Mouse (Mus musculus) lung, embryonic 14.5 days (tissue): ENCODE results near the gene Prkar2a. TPM values are rescaled to one million over a fixed set of nuclear protein-coding genes. Genes with fewer than 3 reads are reported as not detected.

Experiments used
- ATAC-seq: fragments of 200-750 bp; cut with Nextera tagmentation; 2 replicates; pipeline ENCODE4 v1.8.0; 2017; ENCODE audit warnings: mild to moderate bottlenecking, moderate TSS enrichment, moderate library complexity; ENCODE audit not compliant: insufficient read depth
- DNase-seq: peaks from one replicate; pipeline ENCODE4 v3.0.0-alpha.2; 2015
- H3K27ac ChIP-seq: fragments of 300-500 bp; sonication (generic); 2 replicates; pipeline ENCODE4 v1.5.1; 2014; ENCODE audit warnings: low read depth, mild to moderate bottlenecking, moderate library complexity
- H3K27me3 ChIP-seq: fragments of 300-500 bp; sonication (generic); 2 replicates; pipeline ENCODE4 v1.6.1; 2014; ENCODE audit warnings: low read length, control low read depth; ENCODE audit not compliant: insufficient read depth
- H3K36me3 ChIP-seq: fragments of 300-500 bp; sonication (generic); 2 replicates; pipeline ENCODE4 v1.6.1; 2014; ENCODE audit warnings: control low read depth; ENCODE audit not compliant: insufficient read depth
- H3K4me1 ChIP-seq: fragments of 300-500 bp; sonication (generic); 2 replicates; pipeline ENCODE4 v1.6.1; 2014; ENCODE audit warnings: antibody characterized with exemption, control low read depth; ENCODE audit not compliant: insufficient read depth
- H3K4me2 ChIP-seq: fragments of 300-500 bp; sonication (generic); 2 replicates; pipeline ENCODE4 v1.6.1; 2014; ENCODE audit warnings: mild to moderate bottlenecking
- H3K4me3 ChIP-seq: fragments of 300-500 bp; sonication (generic); 2 replicates; pipeline ENCODE4 v1.5.1; 2014; ENCODE audit warnings: low read depth, low read length
- H3K9ac ChIP-seq: fragments of 300-500 bp; sonication (generic); 2 replicates; pipeline ENCODE4 v1.6.1; 2014
- H3K9me3 ChIP-seq: fragments of 300-500 bp; sonication (generic); 2 replicates; pipeline ENCODE4 v1.6.1; 2016; ENCODE audit warnings: low read depth, low read length, control low read depth
- CTCF ChIP-seq: IDR thresholded peaks from 2 replicates; pipeline ENCODE4 v1.5.1; 2016; ENCODE audit warnings: antibody characterized with exemption, low read depth
- WGBS: fragments of 180-500 bp; shearing (Covaris S2); extraction: QIAGEN DNeasy Blood & Tissue Kit; methylation state at CpG from one replicate; pipeline ENCODE4 v1.1.7; 2014; 5-methylcytosine and 5-hydroxymethylcytosine counted together
- polyA plus RNA-seq: library from polyadenylated mRNA; unstranded; fragments of >200 nt; fragmentation: Nextera tagmentation; extraction: Ambion mirVana; gene quantifications from 2 replicates; pipeline ENCODE4 v1.2.1, GENCODE M21; 2014

The Prkar2a gene
- polyA plus RNA-seq, 1 experiment from 2014 or later, result 38.1 TPM

DNA sequence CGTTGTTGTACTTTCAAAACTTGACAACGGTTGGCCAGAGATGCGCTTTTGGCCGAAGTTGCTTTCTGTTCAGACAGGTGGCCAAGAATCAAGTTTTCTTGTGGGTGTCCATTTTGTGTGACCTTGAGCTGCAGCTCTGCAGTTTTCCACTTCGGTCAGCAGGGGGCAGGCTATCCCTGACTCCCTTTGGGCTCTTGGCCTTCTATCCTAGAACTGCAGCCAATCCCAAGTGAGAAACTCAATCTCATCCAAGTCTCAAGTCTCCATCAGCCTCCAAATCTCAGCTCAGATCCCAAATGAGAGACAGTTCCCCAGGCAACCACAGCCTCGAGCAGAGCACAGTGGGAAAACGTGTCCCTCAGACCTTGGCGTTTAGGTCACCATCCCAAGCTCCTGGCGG lies 64.2 kb downstream of the Prkar2a start:
- no peak overlapping the region for H3K27ac ChIP-seq
- peak; percentile 77 for DNase-seq

GRCm38 (mm10) chr9:108753976-108754375 lies 64.9 kb downstream of the Prkar2a start:
- H3K9ac ChIP-seq, result no peak overlapping the region
- ATAC-seq (no peak), DNase-seq (no peak)
- no peaks in the 10 kb centered on the region for H3K36me3 ChIP-seq
- H3K4me3 ChIP-seq, result no peak overlapping the region
- no peaks in the 10 kb centered on the region for H3K9me3 ChIP-seq
- H3K4me1 ChIP-seq, result no peaks in the 10 kb centered on the region
- H3K4me2 ChIP-seq, result no peak overlapping the region
- no peak for TF ChIP-seq CTCF
- H3K27ac ChIP-seq, result no peak overlapping the region
- 82% methylated on average over 3 of the region's 3 CpGs for WGBS
- no peaks in the 10 kb centered on the region for H3K27me3 ChIP-seq

More for the DNA sequence above, 64.2 kb downstream of the Prkar2a start:
- no peak overlapping the region for H3K9ac ChIP-seq
- TF ChIP-seq CTCF, result peak; percentile 78
- 70% methylated on average over 9 of the region's 9 CpGs for WGBS
- no peak overlapping the region for H3K4me3 ChIP-seq
- H3K27me3 ChIP-seq, result no peaks in the 10 kb centered on the region
- H3K9me3 ChIP-seq, result no peaks in the 10 kb centered on the region
- H3K36me3 ChIP-seq, result peaks cover 6% of the 10 kb centered on the region; the same call in 1 of the 2 replicates
- H3K4me1 ChIP-seq, result no peaks in the 10 kb centered on the region
- no peak for ATAC-seq
- no peak overlapping the region for H3K4me2 ChIP-seq

- Histone ChIP-seq H3K4me2 (no peak overlapping the region), H3K4me3 (no peak overlapping the region), H3K36me3 (no peaks in the 10 kb centered on the region), H3K9ac (no peak overlapping the region), H3K27ac (no peak overlapping the region), H3K9me3 (no peaks in the 10 kb centered on the region), H3K4me1 (no peaks in the 10 kb centered on the region), H3K27me3 (no peaks in the 10 kb centered on the region)
- no peak for TF ChIP-seq CTCF
- DNase-seq (no peak), ATAC-seq (no peak)
- 85% methylated on average over 5 of the region's 5 CpGs for WGBS
Measured at GRCm38 (mm10) chr9:108754423-108754822, 65.3 kb downstream of the Prkar2a start.

DNA sequence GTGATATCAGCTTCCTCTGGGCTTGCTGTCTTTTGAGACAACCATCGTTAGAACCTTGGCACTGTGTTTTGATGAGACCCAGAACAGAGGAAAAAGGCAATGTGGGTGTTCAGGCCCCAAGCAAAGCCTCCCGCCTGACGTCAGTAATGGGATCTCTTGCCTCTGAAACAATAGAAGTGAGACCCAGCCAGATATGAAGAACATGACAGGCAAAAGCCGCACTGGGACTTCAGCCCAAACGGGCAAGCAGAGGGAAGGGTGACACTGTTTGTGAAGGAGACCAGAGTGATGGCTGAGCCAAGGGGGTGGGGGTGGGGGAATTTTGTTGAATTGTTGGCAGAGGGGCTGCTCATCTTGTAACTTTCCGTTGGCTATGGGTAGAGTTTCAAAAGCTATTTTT lies 68.3 kb downstream of the Prkar2a start:
- no peak overlapping the region for H3K4me3 ChIP-seq
- no peaks in the 10 kb centered on the region for H3K27me3 ChIP-seq
- H3K4me1 ChIP-seq, result no peaks in the 10 kb centered on the region
- no peaks in the 10 kb centered on the region for H3K9me3 ChIP-seq
- H3K9ac ChIP-seq, result no peak overlapping the region
- peak; percentile 42 for DNase-seq
- no peak for ATAC-seq
- WGBS, result 30% methylated on average over 6 of the region's 6 CpGs
- no peak for TF ChIP-seq CTCF
- H3K36me3 ChIP-seq, result no peaks in the 10 kb centered on the region
- H3K27ac ChIP-seq, result no peak overlapping the region
- H3K4me2 ChIP-seq, result no peak overlapping the region

DNA sequence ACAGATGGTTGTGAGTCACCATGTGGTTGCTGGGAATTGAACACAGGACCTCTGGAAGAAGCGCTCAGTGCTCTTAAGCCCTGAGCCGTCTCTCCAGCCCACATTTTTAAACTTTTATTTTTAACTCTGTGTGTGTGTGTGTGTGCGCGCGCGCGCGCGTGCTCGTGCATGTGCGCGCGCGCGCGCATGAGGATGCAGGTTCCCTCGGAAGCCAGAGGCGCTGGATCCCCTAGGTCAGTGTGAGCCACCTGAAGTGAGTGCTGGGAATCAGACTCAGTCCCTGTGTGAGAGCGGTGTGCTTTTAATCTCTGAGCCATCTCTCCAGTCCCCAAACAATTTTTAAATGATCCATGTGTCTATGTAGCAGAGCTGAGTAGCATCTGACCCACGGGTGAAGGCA lies 70.0 kb downstream of the Prkar2a start:
- DNase-seq (no peak), ATAC-seq (no peak)
- H3K4me1 ChIP-seq, result no peaks in the 10 kb centered on the region
- H3K36me3 ChIP-seq, result no peaks in the 10 kb centered on the region
- H3K4me3 ChIP-seq, result no peak overlapping the region
- 94% methylated on average over 20 of the region's 20 CpGs for WGBS
- no peak overlapping the region for H3K9ac ChIP-seq
- TF ChIP-seq CTCF, result no peak
- H3K4me2 ChIP-seq, result no peak overlapping the region
- no peaks in the 10 kb centered on the region for H3K9me3 ChIP-seq
- no peak overlapping the region for H3K27ac ChIP-seq
- H3K27me3 ChIP-seq, result no peaks in the 10 kb centered on the region

DNA sequence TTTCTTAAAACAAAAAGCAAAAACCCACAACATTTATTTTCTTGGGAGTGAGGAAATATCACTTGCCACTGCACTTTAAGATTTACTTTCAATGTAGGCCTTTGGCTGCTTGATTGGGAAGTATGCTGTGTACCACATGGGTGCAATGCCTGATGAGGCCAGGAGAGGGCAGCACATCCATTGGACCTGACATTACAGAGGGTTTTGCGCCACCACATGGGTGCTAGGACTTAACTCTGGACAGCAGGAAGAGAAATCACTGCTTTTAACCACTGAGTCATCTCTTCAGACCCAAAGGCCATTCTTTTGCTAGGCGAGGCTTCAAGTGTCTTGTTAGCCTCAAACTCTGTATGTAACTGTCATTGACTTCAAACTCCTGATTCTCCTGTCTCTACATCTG lies 70.7 kb downstream of the Prkar2a start:
- no peak overlapping the region for H3K9ac ChIP-seq
- DNase-seq (peak; percentile 63), ATAC-seq (no peak)

GRCm38 (mm10) chr9:108761561-108761960 lies 72.4 kb downstream of the Prkar2a start:
- H3K27me3 ChIP-seq, result no peaks in the 10 kb centered on the region
- H3K36me3 ChIP-seq, result no peaks in the 10 kb centered on the region
- H3K9me3 ChIP-seq, result no peaks in the 10 kb centered on the region
- TF ChIP-seq CTCF, result no peak
- no peak overlapping the region for H3K9ac ChIP-seq
- H3K27ac ChIP-seq, result no peak overlapping the region
- no peaks in the 10 kb centered on the region for H3K4me1 ChIP-seq
- no peak overlapping the region for H3K4me2 ChIP-seq
- DNase-seq, result no peak
- H3K4me3 ChIP-seq, result no peak overlapping the region
- ATAC-seq, result no peak

More for the DNA sequence above, 70.7 kb downstream of the Prkar2a start:
- H3K4me1 ChIP-seq, result no peaks in the 10 kb centered on the region
- peak; percentile 85 for TF ChIP-seq CTCF
- H3K4me2 ChIP-seq, result no peak overlapping the region
- no peaks in the 10 kb centered on the region for H3K9me3 ChIP-seq
- no peak overlapping the region for H3K4me3 ChIP-seq
- WGBS, result 62% methylated on average over 2 of the region's 2 CpGs
- no peak overlapping the region for H3K27ac ChIP-seq
- H3K36me3 ChIP-seq, result no peaks in the 10 kb centered on the region
- no peaks in the 10 kb centered on the region for H3K27me3 ChIP-seq

- H3K4me3 ChIP-seq, result no peak overlapping the region
- DNase-seq, result no peak
- 61% methylated on average over 10 of the region's 10 CpGs for WGBS
Measured at GRCm38 (mm10) chr9:108764971-108765370, 75.9 kb downstream of the Prkar2a start.

More at GRCm38 (mm10) chr9:108764971-108765370, 75.9 kb downstream of the Prkar2a start:
- no peak for TF ChIP-seq CTCF
- Histone ChIP-seq H3K4me1 (no peaks in the 10 kb centered on the region), H3K27me3 (no peaks in the 10 kb centered on the region), H3K9ac (no peak overlapping the region), H3K27ac (no peak overlapping the region), H3K4me2 (no peak overlapping the region), H3K9me3 (no peaks in the 10 kb centered on the region), H3K36me3 (no peaks in the 10 kb centered on the region)
- ATAC-seq, result no peak
